Mouse (Mus musculus): ENCODE data around the gene Grtp1.
A peak's percentile ranks its signal among the peaks of the same experiment; 100 is the strongest.

The Grtp1 gene

GRCm38 (mm10) chr8:13174305-13174704 lies 26.1 kb downstream of the Grtp1 start:
- DNase-seq (ENCODE audit: low read depth), result no peak

DNA sequence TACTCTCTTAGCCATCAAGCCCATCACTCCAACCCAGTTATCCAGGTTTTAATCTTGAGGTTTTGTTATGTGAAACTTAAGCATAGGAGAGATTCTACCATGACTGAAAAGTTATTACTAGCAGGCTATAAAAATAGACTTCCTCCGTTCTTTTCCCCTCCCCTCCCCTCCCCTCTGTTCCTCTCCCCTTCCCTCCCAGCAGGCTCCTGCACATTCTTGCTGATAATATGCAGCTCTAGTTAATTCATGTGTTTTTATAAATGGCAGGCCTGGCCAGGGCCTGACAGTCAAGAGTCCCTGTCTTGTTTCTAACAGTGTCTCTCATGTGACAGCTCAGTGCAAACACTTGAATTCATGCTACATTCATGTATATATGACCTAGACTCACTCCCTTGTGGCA lies 29.9 kb downstream of the Grtp1 start:
- DNase-seq (ENCODE audit: low read depth), result no peak

GRCm38 (mm10) chr8:13164361-13164760 lies 36.1 kb downstream of the Grtp1 start:
- no peak for DNase-seq (ENCODE audit: low read depth)

DNA sequence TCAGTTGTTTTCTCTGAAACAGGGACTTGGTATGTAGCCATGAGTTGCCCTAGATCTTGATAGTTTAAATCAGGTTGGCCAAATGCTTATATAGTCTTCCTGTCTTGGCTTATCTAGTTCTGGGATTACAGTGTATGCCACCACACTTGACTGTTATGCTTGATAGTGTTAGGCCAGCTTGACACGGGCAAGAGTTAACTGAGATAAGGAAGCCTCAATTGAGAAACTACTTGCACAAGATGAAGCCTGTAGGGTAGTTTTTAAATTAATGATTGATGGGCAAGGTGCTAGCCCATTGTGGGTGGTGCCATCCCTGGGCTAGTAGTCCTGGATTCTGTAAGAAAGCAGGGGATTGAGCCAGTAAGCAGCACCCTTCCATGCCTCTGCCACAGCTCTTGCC lies 36.9 kb downstream of the Grtp1 start:
- DNase-seq (ENCODE audit: low read depth), result no peak

DNA sequence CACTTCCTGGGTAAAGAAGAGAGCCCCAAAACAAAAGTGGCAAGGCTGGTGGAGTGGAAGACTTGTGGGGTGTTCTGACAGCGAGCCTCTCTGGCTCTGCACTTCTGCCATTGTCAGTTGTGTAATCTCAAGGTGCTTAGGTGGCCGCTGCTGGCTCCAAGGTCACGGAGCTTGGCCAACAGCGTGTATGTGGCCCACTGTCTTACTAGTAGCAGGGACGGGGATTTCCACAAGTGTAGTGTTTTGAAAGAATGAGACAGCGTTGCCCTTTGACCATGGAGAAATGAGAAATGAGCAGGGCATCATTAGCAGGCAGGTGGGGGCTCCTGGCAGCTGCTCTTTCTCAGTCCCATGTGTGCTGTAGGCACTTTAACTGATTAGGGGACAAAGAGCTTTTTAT lies 38.3 kb downstream of the Grtp1 start:
- DNase-seq (ENCODE audit: low read depth), result peak; percentile 19

- DNase-seq (ENCODE audit: low read depth), result no peak
These were observed 39.7 kb downstream of the Grtp1 start for GRCm38 (mm10) chr8:13160691-13161090.

DNA sequence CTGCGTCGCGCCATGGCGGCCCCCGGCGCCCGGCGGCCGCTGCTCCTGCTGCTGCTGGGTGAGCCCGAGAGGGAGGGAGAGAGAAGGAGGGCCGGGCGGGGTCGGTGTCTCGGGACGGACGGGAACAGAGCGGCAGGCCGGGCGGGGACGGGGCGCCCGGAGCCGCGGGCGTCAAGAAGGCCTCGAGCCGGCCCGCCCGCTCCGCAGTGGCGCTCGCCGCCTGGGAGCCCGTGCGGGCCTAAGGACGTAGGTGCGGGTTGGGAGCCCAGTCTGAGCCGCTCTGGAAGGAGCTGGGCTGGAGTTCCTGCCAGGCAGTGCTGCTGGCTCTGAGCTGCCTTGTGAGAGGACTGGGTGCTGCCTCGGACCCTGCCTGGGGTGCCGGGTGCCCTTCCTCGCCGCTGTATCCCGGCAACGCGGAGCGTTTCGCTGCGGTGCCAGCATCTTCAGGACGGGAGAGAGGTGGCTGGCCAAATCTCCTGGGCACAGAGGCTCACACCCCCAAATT lies 41.0 kb downstream of the Grtp1 start:
- no peak for DNase-seq (ENCODE audit: low read depth)

DNA sequence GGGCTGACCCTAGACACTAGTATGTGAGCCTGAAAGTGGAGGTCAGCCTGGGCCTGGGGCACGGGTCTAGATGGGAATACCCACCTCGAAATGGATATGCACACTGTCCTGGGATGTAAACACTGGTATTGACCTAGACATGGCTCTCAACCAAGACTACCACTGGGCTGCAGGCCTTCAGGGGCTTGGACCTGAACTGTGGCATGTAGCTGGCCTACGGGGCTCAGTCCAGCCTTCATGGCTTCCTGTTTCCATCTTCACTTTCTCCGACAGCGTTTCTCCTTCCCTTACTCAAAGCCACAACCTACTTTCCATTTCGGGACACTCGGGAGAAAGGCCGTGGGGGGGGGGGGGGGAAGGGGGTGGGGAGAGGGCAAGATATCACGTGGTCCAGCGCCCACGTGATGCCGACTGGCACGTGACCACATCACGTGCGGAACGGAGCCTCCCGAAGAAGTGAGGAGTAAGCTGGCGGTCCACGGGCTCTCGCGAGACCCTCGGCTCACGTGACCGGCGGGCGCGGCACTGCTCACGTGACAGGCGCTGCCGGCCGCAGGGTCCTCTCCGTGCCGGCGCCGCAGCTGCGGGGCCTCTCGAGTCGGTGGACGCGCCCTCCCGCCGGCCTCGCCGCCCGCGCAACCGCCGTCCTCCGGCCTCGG lies 41.6 kb downstream of the Grtp1 start, which contains the start of gene Lamp1:
Lamp1 (plus strand) TSS at position 444 of the 659 bp plus-strand sequence.
- DNase-seq (ENCODE audit: low read depth), result peak; percentile 93

GRCm38 (mm10) chr8:13156327-13157097 lies 43.9 kb downstream of the Grtp1 start:
- DNase-seq (ENCODE audit: low read depth), result no peak

- DNase-seq (ENCODE audit: low read depth), result no peak
These were observed 45.1 kb downstream of the Grtp1 start for GRCm38 (mm10) chr8:13155358-13155757.

- no peak for DNase-seq (ENCODE audit: low read depth)
These were observed 46.3 kb downstream of the Grtp1 start for GRCm38 (mm10) chr8:13154099-13154498.

DNA sequence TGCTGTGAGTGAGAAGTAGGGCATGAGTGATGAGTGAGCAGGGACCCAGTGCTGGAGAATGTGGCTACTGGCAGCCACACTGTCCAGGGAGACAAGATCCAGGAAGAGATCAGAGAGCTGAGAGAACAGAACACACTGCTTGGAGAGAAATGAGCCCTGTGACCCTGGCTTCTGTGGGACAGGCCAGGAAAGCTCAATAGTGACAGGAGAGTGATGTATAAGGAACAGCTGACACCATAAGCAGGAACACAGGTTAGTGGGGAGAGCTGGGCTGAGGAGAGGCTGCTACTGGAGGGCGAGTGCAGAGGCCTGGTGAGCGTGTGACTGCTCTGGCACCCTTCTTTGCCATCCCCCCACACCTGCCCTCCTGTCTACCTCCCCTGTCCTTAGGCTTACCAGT lies 49.5 kb downstream of the Grtp1 start:
- no peak for DNase-seq (ENCODE audit: low read depth)

GRCm38 (mm10) chr8:13149866-13150265 lies 50.6 kb downstream of the Grtp1 start:
- no peak for DNase-seq (ENCODE audit: low read depth)

GRCm38 (mm10) chr8:13149287-13149686 lies 51.1 kb downstream of the Grtp1 start:
- no peak for DNase-seq (ENCODE audit: low read depth)

DNA sequence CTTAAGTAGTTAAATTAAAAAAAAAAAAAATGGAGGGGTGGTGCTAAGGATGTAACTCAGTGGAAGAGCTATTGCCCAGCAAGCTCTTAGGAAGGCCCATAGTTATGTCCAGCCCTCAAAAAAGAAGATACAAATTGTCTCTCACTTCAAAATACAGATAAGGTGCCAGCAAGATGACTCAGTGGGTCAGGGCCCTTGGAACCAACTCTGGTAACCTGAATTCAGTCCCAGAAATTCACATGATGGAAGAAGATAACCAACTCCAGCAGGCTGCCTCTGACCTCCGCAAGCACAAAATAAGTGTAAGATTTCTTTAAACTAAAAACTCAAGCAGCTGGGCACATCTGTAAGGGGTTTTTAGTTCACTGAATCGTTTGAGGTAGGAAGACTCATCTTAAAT lies 51.9 kb downstream of the Grtp1 start:
- DNase-seq (ENCODE audit: low read depth), result no peak

- no peak for DNase-seq (ENCODE audit: low read depth)
These were observed 58.7 kb downstream of the Grtp1 start for GRCm38 (mm10) chr8:13141681-13142080.

DNA sequence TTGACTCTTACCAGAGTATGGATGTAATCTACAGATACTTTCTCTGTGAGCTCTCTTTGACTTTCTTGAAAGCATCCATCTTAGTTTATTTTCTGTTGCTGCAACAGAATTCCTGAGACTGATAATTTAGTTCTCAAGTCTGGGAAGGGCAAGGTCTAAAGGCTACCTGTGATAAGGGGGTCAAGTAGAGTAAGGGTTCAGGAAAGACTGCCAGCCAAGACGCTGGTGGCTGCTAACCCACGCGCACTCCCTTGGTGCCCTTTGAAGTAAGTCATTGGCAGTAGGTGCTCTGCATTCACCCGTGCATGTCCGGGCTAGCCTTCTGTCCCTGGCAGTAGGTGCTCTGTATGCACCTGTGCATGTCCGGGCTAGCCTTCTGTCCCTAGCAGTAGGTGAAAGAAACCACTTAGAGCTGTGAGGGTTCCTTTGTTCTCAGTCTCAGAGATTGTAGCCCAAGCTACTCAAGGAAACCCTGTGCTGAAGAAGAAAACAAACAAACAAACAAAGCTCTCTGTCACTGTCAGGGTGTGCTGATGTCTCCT lies 60.7 kb downstream of the Grtp1 start:
- DNase-seq (ENCODE audit: low read depth), result no peak

DNA sequence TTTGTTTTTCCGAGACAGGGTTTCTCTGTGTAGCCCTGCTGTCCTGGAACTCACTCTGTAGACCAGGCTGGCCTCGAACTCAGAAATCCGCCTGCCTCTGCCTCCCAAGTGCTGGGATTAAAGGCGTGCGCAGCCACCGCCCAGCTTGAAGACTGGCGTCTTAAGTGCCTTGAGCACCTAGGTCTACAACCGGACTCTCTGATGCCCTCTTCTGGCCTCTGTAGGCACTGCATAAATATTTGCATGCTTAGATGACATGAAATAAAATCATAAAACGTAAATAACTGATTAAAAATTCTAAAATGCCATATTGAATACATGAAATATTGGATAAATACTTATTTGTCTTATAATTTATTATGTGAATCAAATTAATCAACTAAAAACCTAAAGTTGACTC lies 68.2 kb downstream of the Grtp1 start:
- peak; percentile 78 for DNase-seq (ENCODE audit: low read depth)

GRCm38 (mm10) chr8:13124897-13125296 lies 75.5 kb downstream of the Grtp1 start:
- no peak for DNase-seq (ENCODE audit: low read depth)

- DNase-seq (ENCODE audit: low read depth), result no peak
These were observed 77.5 kb downstream of the Grtp1 start for GRCm38 (mm10) chr8:13122887-13123421.

Data from induced T-regulatory cell, adult 2 months (primary cell).